Mouse (Mus musculus): ENCODE data around the gene Ifna2. TPM values are rescaled to one million over a fixed set of nuclear protein-coding genes. Genes with fewer than 3 reads are reported as not detected.

Ifna2 gene
- polyA plus RNA-seq, 1 experiment from 2014 or later = not detected

- H3K27me3 ChIP-seq (replicated peaks; ENCODE audit: low read depth, poor library complexity, severe bottlenecking) = no peaks in the 10 kb centered on the region
- peak; percentile 92 for DNase-seq (ENCODE audit: low spot score)
- WGBS = 14% methylated on average over 11 of the region's 11 CpGs
- peak overlapping the region; percentile 42 for H3K4me3 ChIP-seq
- H3K27ac ChIP-seq (replicated peaks) = no peak overlapping the region
- H3K9me3 ChIP-seq = no peaks in the 10 kb centered on the region
- H3K4me1 ChIP-seq = no peaks in the 10 kb centered on the region
- no peaks in the 10 kb centered on the region for H3K36me3 ChIP-seq (replicated peaks)
Measured at GRCm38 (mm10) chr4:88641077-88641831, 42.5 kb downstream of the Ifna2 start.

- Histone ChIP-seq H3K27ac (replicated peaks) (no peak overlapping the region), H3K4me1 (no peaks in the 10 kb centered on the region), H3K9me3 (no peaks in the 10 kb centered on the region), H3K27me3 (replicated peaks; ENCODE audit: low read depth, poor library complexity, severe bottlenecking) (no peaks in the 10 kb centered on the region), H3K4me3 (peak overlapping the region; percentile 42), H3K36me3 (replicated peaks) (no peaks in the 10 kb centered on the region)
- WGBS = 72% methylated on average over 8 of the region's 8 CpGs
- no peak for DNase-seq (ENCODE audit: low spot score)
Measured at GRCm38 (mm10) chr4:88640704-88641076, 43.0 kb downstream of the Ifna2 start.

- Histone ChIP-seq H3K4me3 (no peak within 1 kb of the TSS), H3K27me3 (replicated peaks; ENCODE audit: low read depth, poor library complexity, severe bottlenecking) (no peaks in the 10 kb centered on the region), H3K27ac (replicated peaks) (no peak within 1 kb of the TSS), H3K9me3 (no peaks in the 10 kb centered on the region), H3K36me3 (replicated peaks) (no peaks in the 10 kb centered on the region), H3K4me1 (no peaks in the 10 kb centered on the region)
- no peak for DNase-seq (ENCODE audit: low spot score)
- 86% methylated on average over 4 of the region's 4 CpGs for WGBS
Measured at GRCm38 (mm10) chr4:88634311-88634710, 49.4 kb downstream of the Ifna2 start, which contains the start of gene C87499. Gene C87499, minus strand, starts transcription at chr4:88634411.

Other genes starting within 250 kb of the Ifna2 start
- 3.5 and 3.7 TPM in 2 replicates for gene Hacd4, start 245.0 kb downstream of the Ifna2 start, polyA plus RNA-seq (2016; fragmentation: Nextera tagmentation; extraction: Ambion mirVana)
- gene Ifnb1, start 161.1 kb downstream of the Ifna2 start, polyA plus RNA-seq (2016; fragmentation: Nextera tagmentation; extraction: Ambion mirVana) = not detected in 2 replicates
- gene Ifna15, start 125.7 kb downstream of the Ifna2 start, polyA plus RNA-seq (2016; fragmentation: Nextera tagmentation; extraction: Ambion mirVana) = not detected in 2 replicates
- gene Ifna14, start 112.1 kb downstream of the Ifna2 start, polyA plus RNA-seq (2016; fragmentation: Nextera tagmentation; extraction: Ambion mirVana) = not detected in 2 replicates
- gene Ifna9, start 91.5 kb downstream of the Ifna2 start, polyA plus RNA-seq (2016; fragmentation: Nextera tagmentation; extraction: Ambion mirVana) = not detected in 2 replicates
- gene Ifna12, start 80.5 kb downstream of the Ifna2 start, polyA plus RNA-seq (2016; fragmentation: Nextera tagmentation; extraction: Ambion mirVana) = not detected in 2 replicates
- not detected in 2 replicates for gene C87499, start 49.5 kb downstream of the Ifna2 start, polyA plus RNA-seq (2016; fragmentation: Nextera tagmentation; extraction: Ambion mirVana)
- gene Ifna13, start 39.5 kb downstream of the Ifna2 start, polyA plus RNA-seq (2016; fragmentation: Nextera tagmentation; extraction: Ambion mirVana) = not detected in 2 replicates
- not detected in 2 replicates for gene Ifna16, start 7.0 kb downstream of the Ifna2 start, polyA plus RNA-seq (2016; fragmentation: Nextera tagmentation; extraction: Ambion mirVana)
- gene Ifnab, start 7.4 kb upstream of the Ifna2 start, polyA plus RNA-seq (2016; fragmentation: Nextera tagmentation; extraction: Ambion mirVana) = not detected in 2 replicates
- 0.80 and 0.90 TPM in 2 replicates for gene Gm26566, start 37.9 kb upstream of the Ifna2 start, polyA plus RNA-seq (2016; fragmentation: Nextera tagmentation; extraction: Ambion mirVana)
- gene Klhl9, start 38.6 kb upstream of the Ifna2 start, polyA plus RNA-seq (2016; fragmentation: Nextera tagmentation; extraction: Ambion mirVana) = 100 and 110 TPM in 2 replicates
- not detected in 2 replicates for gene Gm13271, start 71.0 kb upstream of the Ifna2 start, polyA plus RNA-seq (2016; fragmentation: Nextera tagmentation; extraction: Ambion mirVana)
- 0.14 and 0.20 TPM in 2 replicates for gene Gm13283, start 76.2 kb upstream of the Ifna2 start, polyA plus RNA-seq (2016; fragmentation: Nextera tagmentation; extraction: Ambion mirVana)
- gene Gm13290, start 89.9 kb upstream of the Ifna2 start, polyA plus RNA-seq (2016; fragmentation: Nextera tagmentation; extraction: Ambion mirVana) = not detected in 2 replicates
- not detected in 2 replicates for gene Gm13289, start 93.0 kb upstream of the Ifna2 start, polyA plus RNA-seq (2016; fragmentation: Nextera tagmentation; extraction: Ambion mirVana)
- not detected in 2 replicates for gene Gm13272, start 95.9 kb upstream of the Ifna2 start, polyA plus RNA-seq (2016; fragmentation: Nextera tagmentation; extraction: Ambion mirVana)
- gene Ifnz, start 98.2 kb upstream of the Ifna2 start, polyA plus RNA-seq (2016; fragmentation: Nextera tagmentation; extraction: Ambion mirVana) = 0.14 TPM in 1 of 2 replicates, not detected in the other
- gene Gm13276, start 101.8 kb upstream of the Ifna2 start, polyA plus RNA-seq (2016; fragmentation: Nextera tagmentation; extraction: Ambion mirVana) = not detected in 2 replicates
- not detected in 2 replicates for gene Gm13277, start 104.7 kb upstream of the Ifna2 start, polyA plus RNA-seq (2016; fragmentation: Nextera tagmentation; extraction: Ambion mirVana)
- not detected in 2 replicates for gene Gm13278, start 107.6 kb upstream of the Ifna2 start, polyA plus RNA-seq (2016; fragmentation: Nextera tagmentation; extraction: Ambion mirVana)
- gene Gm13275, start 110.6 kb upstream of the Ifna2 start, polyA plus RNA-seq (2016; fragmentation: Nextera tagmentation; extraction: Ambion mirVana) = not detected in 2 replicates
- gene Gm13279, start 113.5 kb upstream of the Ifna2 start, polyA plus RNA-seq (2016; fragmentation: Nextera tagmentation; extraction: Ambion mirVana) = not detected in 2 replicates
- 0.28 and 0.35 TPM in 2 replicates for gene Gm13285, start 115.8 kb upstream of the Ifna2 start, polyA plus RNA-seq (2016; fragmentation: Nextera tagmentation; extraction: Ambion mirVana)
- not detected in 2 replicates for gene Gm13287, start 119.3 kb upstream of the Ifna2 start, polyA plus RNA-seq (2016; fragmentation: Nextera tagmentation; extraction: Ambion mirVana)
- not detected in 2 replicates for gene Gm13288, start 121.6 kb upstream of the Ifna2 start, polyA plus RNA-seq (2016; fragmentation: Nextera tagmentation; extraction: Ambion mirVana)
- gene Ifna7, start 132.3 kb upstream of the Ifna2 start, polyA plus RNA-seq (2016; fragmentation: Nextera tagmentation; extraction: Ambion mirVana) = not detected in 2 replicates
- not detected in 2 replicates for gene Ifna11, start 136.0 kb upstream of the Ifna2 start, polyA plus RNA-seq (2016; fragmentation: Nextera tagmentation; extraction: Ambion mirVana)
- not detected in 2 replicates for gene Ifna6, start 143.5 kb upstream of the Ifna2 start, polyA plus RNA-seq (2016; fragmentation: Nextera tagmentation; extraction: Ambion mirVana)
- gene Ifna5, start 151.6 kb upstream of the Ifna2 start, polyA plus RNA-seq (2016; fragmentation: Nextera tagmentation; extraction: Ambion mirVana) = not detected in 2 replicates
- gene Ifna4, start 157.9 kb upstream of the Ifna2 start, polyA plus RNA-seq (2016; fragmentation: Nextera tagmentation; extraction: Ambion mirVana) = not detected in 2 replicates
- gene Ifna1, start 166.2 kb upstream of the Ifna2 start, polyA plus RNA-seq (2016; fragmentation: Nextera tagmentation; extraction: Ambion mirVana) = not detected in 2 replicates
- gene Ifne, start 196.3 kb upstream of the Ifna2 start, polyA plus RNA-seq (2016; fragmentation: Nextera tagmentation; extraction: Ambion mirVana) = not detected in 2 replicates